Mouse (Mus musculus) retina, postnatal 1 day (tissue): ENCODE results near the gene Itgb6.
A peak's percentile ranks its signal among the peaks of the same experiment; 100 is the strongest.

Experiments
- DNase-seq: peaks from one replicate; pipeline ENCODE4 v3.0.0-alpha.2; 2012

Itgb6 gene

GRCm38 (mm10) chr2:60613857-60614228, 108.6 kb downstream of the Itgb6 start:
- no peak for DNase-seq

DNA sequence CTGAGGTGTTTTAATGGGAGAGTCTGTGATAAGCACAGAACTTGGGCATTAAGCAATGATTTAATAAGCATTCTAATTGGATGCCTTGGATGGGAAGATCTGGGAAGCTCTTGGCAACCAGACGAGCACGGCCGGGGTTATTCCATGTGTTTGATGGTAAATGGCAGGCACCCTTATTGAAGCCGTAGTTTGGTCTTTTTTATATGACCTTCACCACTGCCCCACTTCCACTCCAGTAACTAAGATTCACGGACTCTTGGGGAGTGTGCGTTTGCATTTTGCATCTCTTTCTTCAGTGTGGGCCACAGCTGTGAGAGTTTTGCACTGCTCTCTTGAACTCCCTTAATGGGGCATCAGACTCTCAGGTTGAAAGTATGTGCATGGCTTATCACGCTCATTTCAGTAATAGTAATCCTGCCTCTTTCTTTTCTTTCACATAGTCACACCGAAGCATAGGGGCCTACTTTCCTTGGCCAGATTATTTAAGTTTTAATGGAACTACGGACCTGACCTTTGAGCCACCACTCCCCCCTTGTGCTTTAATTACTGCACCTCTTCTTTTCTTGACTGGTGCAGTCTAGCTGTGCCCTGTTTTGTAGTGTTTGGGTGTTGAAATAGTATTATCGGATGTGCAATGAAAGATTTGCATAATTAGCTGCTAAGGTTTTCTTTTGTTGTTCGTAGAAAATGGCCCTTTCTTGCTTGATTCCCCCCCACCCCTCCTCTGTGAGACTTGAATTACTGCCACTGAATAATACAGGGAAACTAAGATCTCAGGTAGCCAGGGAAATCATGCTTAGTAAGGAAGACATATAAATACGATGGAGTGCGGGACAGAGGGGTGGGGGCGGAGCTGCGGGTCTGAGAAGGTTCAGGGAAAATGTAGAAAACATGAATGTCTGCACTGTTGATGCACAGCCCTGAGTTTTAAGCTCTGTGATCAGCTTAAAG, 109.3 kb downstream of the Itgb6 start:
- no peak for DNase-seq

DNA sequence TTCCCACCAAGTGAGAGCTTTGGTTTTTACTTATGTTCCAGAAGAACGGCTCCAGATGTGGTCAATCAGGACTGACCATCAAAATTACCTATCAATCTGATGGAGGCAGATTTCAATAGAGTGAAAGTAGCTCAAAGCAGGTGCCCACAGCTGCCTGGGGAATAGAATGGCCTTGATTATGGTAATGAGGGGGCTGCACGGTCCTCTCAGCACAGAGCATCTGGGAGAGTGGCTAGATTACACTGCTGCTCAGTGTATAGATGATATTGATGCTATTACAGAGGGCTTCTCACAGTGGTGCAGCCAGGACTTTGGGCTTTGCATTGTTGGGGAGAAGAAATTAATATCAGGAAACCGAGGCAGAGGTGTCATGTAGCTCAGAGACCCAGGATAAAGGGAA, 110.8 kb downstream of the Itgb6 start:
- no peak for DNase-seq

DNA sequence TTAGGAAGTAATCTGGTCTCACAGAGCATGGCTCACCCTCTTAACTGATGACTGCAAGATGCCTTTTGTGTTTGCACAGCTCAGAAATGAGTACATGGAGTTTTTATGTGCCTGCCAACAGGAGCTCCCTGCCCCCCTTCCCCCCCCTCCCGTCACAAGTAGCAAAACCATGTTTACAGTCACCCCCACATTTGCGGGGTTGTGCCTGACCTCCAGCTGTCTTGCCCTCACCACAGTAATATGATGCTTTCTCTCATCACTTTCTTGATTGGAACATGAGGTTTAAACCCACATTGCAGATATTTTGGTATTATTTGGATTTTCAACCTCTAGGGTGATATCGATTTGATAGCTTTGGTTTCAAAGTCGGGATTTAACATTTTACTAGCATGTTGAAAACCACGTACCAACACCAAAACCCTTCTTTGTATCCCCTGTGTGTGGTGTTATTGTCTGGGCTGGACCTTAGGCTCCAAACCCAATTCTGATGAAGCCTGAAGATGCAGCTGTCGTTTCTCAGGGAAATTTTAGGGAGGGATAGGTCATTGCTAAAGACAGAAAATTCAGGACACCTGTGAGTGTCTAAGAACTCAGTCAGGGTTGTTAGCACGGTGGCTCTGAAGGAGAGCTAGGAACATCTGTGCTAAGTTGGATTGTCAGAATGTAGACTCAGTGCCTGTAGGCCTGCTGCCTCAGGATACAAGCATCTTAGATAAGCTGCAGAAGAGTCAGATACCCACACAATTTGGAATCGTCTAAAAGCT, 112.8 kb downstream of the Itgb6 start:
- no peak for DNase-seq

DNA sequence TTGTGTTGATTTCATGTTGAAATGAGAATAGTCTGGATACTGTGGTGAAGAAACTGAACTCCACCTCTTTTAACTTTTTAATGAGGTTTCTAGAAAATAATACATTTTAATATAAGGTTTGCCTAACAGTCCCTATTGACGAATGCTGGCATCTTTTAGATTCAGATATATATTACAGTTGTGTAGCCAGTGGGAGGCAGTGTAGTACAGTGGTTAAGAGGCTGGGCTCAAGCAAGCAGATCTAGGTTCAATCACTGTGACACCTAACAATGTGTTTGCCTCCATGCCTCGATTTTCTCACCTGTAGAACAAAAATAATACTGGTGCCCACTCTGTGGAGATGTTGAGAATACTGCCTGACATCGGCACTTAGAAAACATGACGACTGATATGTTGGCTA, 114.5 kb downstream of the Itgb6 start:
- DNase-seq, result no peak

DNA sequence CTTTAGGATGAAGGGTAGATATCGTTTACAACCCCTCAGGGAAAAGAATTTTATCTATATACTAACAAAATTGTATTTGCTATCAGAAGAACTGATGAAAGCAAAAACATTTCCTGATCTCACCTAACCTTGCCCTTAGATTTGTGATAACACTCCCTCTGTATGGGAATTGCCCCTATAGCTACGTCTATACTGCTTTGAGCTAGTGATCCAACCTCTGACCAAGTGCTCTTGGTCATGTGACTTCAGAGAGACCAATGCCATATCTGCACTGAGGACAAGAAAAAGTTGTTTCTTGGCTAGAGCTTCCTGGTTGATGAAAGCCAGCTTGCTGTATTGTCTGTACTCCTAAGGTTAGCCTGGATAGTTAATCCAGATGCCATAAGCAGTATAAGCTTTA, 121.1 kb downstream of the Itgb6 start:
- DNase-seq, result no peak

DNA sequence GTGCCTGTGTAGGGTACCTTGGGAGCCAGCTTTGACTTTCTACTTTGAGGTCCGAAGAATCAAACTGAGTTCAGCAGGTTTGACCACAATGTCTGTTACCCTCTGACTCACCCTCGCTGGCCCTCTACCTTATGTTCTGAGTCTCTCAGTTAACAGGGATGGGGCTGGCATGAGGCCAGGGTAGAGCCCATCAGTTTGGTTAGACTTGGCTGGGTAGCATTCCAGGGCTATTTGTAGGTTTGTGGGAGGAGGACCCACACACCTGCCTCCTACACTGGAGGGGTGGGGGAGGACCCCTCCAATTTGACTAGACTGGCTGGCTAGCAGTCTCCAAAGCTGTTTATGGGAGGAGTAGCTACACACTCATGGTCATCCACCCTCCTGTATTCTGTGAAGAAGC, 121.6 kb downstream of the Itgb6 start:
- no peak for DNase-seq

DNA sequence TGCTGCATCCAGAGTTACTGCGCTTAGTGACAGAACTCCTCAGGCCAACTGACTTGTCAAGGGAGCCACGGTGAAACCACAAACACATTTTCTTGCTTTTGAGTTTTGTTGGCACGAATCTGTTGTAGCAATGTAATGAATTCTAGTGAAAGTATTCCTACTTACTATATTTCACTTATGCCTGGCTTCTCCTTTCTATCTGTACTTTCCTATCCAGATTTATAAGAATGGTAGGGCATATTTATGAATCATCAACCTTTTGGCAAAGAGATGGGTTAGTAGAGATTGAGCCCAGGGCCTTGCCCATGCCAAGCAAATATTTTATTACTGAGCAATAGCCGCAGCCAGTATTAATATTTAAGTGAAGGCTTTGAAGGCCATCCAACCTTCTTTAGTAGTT, 139.0 kb downstream of the Itgb6 start:
- no peak for DNase-seq

GRCm38 (mm10) chr2:60554561-60554960, 167.9 kb downstream of the Itgb6 start:
- peak; percentile 74 for DNase-seq

GRCm38 (mm10) chr2:60552902-60553682, 169.4 kb downstream of the Itgb6 start, which contains the start of gene Pla2r1:
Pla2r1 (minus strand) TSS chr2:60553308.
- DNase-seq, result peak; percentile 61

GRCm38 (mm10) chr2:60552177-60552901, 170.1 kb downstream of the Itgb6 start:
- peak; percentile 15 for DNase-seq

- peak; percentile 62 for DNase-seq
Measured at GRCm38 (mm10) chr2:60551673-60552072, 170.8 kb downstream of the Itgb6 start.

DNA sequence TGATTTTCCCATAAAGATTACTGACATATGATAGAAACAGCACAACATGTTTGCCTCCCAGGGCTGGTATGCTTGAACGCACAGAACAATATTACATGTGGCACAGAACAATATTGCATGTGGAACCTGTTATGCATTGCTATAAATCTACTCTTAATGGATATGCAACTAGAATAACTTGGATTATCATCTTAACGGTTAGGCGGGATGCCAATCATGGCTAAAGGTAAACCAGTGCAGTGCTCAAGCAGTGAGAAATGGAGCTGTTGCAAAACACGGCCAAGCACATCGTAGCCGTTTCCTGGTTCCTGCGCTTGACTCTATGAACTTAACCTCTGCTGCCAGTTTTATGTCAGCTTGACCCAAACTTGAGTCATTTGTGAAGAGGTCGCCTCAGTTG, 171.9 kb downstream of the Itgb6 start:
- DNase-seq, result no peak

DNA sequence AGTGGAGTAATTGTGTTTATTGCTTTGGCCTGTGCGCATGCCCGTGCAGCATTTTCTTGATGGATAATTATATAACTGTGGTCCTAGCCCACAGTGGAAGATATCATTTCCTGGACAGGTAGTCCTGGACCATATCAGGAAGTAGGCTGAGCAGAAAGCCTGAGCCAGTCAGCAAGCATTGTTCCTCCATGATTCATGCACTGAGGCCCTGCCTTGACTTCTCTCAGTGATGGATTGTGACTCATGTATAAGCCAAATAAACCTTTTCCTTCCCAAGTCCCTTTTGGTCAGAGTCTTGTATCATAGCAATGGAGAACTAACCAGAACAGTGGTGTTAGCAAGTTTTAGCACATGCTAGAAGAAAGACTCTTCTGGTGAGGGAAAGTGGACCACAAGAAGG, 172.6 kb downstream of the Itgb6 start:
- no peak for DNase-seq
